Mouse (Mus musculus) left cerebral cortex, postnatal 4 days (tissue): ENCODE data around the gene Senp1. TPM values are rescaled to one million over a fixed set of nuclear protein-coding genes. Genes with fewer than 3 reads are reported as not detected.
A peak's percentile ranks its signal among the peaks of the same experiment; 100 is the strongest.

Experiments
- DNase-seq: peaks from one replicate; pipeline ENCODE4 v3.0.0-alpha.2; 2022
- intact Hi-C: fragments of 180-260 bp; cut with DNase I; formaldehyde crosslinking; loops from one replicate; pipeline ENCODE4 v1.15.1; 2025
- total RNA-seq, 2 experiments: library from RNA; stranded (reverse); gene quantifications; 2 replicates each; pipeline ENCODE4 v1.2.3; 2021

The Senp1 gene
- total RNA-seq = 10 to 100 TPM; 20.2 to 20.6 TPM

GRCm38 (mm10) chr15:98093121-98094011 is at the start of gene Senp1:
Senp1 (minus strand) TSS chr15:98093744.
- peak; percentile 92 for DNase-seq
- intact Hi-C loops = loop anchor here (2.0 kb wide), 1 partner anchor 59 kb away; no protein-coding TSS in a partner anchor

- no peak for DNase-seq
- intact Hi-C loops = no loop called here
Measured at GRCm38 (mm10) chr15:98142515-98142914, 49.0 kb upstream of the Senp1 start.

DNA sequence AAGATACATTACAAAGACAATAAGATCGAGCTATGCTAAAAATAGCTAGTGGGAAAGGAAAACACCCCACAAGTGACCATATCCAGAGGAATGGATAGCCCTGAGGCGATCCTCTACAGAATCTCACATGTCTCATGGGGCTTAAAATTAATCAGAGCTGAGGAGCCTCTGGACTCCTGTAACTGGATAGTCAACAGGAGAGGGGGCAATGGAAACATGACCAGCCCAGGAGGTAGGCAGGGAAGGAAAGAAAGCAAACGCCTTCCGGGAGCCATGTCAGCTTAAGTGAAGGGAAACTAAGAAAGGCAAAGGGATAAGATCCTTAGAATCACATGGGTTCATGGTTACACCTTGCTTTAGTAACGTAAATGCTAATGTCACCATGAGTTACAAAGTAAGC is 47.3 kb upstream of the Senp1 start:
- intact Hi-C loops = no loop called here
- no peak for DNase-seq

DNA sequence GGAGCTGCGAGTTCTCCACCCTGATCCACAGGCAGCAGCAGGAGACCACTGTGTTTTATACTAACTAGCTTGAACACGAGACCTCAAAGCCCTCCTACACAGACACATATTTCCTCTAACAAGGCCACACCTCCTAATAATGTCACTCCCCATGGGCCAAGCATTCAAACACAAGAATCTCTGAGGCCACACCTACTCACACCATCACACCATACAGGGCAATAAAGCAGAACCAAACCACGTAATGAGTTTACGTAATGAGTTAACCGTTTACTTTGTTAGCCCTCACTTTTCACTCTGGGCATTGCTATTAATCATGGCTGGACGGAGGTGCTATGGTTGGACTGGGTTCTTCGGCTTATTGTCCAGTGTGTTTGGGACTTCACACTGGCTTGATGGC is 46.2 kb upstream of the Senp1 start:
- no peak for DNase-seq
- intact Hi-C loops = no loop called here

GRCm38 (mm10) chr15:98136871-98137270 is 43.3 kb upstream of the Senp1 start:
- no peak for DNase-seq
- intact Hi-C loops = no loop called here

DNA sequence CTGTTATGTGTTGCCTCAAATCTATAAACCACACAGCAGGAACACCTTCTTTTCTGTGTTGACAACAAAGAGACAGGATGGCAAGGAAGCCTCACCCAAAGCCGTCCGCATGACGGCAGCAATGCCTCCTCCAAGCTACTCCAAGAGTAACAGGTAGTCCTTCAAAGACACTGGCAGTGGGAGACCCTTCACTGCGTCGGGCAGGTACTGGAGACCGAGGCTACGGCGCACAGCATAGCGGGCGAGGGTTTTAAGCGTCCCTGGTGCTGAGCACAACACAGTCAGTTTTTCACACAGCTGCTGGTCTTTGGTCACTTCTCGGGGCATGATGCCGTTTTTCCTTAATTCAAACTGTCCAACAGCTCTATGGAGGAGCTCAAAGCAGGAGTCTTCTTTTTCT is 42.1 kb upstream of the Senp1 start:
- intact Hi-C loops = no loop called here
- no peak for DNase-seq

GRCm38 (mm10) chr15:98134666-98135065 is 41.1 kb upstream of the Senp1 start:
- DNase-seq = no peak
- intact Hi-C loops = no loop called here

DNA sequence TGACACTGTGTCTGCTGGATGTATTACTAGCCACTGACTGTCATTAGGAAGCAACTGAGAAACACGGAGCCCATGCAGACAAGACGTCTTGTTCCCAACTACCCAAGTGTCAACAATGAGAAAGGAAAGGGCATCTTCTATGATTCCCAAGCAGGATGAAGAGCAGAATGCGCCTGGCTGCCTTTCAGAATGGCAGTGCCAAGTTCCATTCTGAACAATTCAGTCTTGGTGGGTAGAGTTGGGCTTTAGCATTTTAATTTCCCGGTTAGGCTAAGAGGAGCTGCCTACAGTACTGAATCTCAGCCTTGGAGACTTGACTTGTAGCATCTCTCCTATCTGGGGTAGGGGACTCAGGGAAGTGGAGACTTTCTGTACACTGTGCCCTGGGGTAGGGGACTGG is 40.5 kb upstream of the Senp1 start:
- DNase-seq = peak; percentile 21
- intact Hi-C loops = no loop called here

DNA sequence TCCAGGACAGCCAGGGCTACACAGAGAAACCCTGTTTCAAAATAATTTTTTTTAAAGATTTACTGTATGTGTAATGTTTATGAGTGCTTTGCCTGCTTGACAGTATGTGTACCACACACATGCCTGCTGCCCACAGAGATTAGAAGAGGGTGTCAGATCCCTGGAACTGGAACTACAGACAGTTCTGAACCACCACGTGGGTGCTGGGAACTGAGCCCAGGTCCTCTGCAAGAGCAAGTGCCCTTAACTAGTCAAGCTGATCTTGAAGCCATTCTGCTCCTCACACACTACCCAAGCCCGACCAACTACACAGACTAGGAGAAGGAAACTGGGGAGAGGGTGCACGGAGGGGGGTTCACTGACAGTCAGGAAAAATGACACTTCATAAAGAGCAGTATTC is 39.9 kb upstream of the Senp1 start:
- intact Hi-C loops = no loop called here
- no peak for DNase-seq

DNA sequence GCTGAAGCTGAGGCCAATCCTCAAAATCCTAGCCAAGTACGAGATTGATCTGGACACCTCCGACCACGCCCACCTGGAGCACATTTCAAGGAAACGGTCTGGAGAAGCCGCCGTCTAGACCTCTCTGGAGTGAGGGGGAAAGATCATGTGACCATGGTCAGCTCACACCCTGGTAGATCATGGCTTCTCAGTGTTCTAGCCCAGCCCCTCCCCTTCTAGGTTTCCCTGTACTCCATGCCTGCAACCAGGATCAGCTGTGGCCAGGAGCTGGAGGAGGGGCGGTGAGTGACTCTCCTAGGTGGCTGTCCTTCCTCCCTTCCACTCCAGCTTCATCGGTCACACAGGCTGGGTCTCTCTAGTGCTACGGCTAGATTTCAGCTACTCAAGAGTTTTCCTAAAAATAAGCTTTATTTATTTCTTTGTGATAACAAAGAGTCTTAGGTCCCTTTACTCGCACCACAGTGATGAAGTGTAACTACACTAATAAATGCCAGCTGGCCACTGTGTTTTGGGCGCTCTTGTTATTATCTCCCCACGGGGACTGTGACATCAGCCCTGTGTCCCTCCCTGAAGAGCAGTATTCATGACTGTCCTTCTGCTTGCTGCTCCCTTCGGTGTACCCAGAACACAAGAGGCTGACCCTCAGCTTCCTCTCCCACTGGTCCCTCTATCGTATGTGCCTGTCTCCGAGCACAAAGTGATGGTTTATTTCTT is 38.6 kb upstream of the Senp1 start:
- intact Hi-C loops = no loop called here
- no peak for DNase-seq

DNA sequence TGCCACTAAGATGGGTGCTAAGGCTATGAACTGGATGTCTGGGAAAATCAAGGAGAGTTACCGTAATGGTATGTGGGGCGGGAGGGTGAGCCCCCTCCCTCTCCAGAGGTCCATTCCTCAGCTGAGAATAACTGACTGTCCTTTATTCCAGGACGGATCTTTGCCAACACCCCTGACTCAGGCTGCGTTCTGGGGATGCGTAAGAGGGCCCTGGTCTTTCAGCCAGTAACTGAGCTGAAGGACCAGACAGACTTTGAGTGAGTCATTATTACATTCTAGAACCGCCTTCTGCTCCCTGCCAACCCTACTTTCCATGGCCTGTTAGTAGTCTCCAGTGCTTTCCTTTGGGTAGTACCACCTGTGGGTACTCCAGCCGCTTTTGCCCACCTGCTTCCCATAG is 37.9 kb upstream of the Senp1 start:
- intact Hi-C loops = no loop called here
- no peak for DNase-seq

DNA sequence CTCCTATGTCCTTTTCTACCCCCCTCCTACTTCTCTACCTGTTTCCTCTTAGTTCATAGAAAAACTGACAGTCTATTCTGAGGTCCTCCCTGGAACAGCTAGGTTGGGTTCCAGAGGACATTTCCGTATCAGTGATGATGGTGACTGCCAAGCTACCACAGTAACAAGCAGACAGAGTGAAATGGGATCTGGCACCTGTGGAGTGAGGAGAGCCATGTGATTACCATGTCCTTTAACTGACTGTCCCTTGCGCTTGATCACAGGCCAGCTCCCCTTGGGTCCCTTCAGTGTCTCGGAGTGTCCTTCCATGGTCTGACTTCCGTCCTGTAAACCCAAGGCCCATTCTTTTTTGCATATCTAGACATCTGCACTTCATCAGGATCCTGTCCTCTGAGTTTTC is 37.5 kb upstream of the Senp1 start:
- intact Hi-C loops = no loop called here
- DNase-seq = no peak

DNA sequence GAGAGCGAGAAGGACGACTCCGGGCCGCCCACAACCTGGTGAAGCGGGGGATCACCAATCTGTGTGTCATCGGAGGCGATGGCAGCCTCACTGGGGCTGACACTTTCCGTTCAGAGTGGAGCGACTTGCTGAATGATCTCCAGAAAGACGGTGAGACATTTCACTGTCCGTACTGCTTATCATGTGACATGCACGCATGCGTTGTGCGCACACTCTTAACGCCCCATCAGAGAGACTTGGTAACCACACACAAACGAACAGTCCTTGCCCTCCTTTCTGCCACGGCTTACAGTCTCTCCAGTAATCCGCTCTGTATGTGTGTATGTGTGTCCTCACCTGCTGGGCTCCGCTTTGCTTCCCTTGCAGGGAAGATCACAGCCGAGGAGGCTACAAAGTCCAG is 27.3 kb upstream of the Senp1 start:
- intact Hi-C loops = no loop called here
- no peak for DNase-seq

- intact Hi-C loops = no loop called here
- no peak for DNase-seq
Measured at GRCm38 (mm10) chr15:98119363-98119762, 25.8 kb upstream of the Senp1 start.

GRCm38 (mm10) chr15:98116287-98116686 is 22.7 kb upstream of the Senp1 start:
- no peak for DNase-seq
- intact Hi-C loops = no loop called here

DNA sequence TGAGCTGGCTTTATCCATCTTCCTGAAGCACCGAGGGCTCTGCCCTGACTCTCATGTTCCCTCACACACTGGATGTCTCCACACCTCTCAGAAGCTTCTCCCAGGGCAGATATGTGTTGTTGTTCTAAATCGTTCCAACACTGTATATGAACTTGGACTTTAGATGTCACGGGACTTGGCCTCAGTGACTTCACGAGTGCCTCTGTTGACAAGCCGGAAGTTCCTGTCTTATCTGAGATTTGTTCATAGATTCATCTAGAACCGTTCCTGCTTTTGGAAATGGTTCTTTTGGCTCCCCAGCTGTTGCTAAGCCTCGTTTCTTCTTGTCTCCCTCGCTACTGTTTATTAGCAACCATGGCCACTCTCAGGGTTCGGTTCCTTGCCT is 22.2 kb upstream of the Senp1 start:
- intact Hi-C loops = no loop called here
- DNase-seq = no peak

DNA sequence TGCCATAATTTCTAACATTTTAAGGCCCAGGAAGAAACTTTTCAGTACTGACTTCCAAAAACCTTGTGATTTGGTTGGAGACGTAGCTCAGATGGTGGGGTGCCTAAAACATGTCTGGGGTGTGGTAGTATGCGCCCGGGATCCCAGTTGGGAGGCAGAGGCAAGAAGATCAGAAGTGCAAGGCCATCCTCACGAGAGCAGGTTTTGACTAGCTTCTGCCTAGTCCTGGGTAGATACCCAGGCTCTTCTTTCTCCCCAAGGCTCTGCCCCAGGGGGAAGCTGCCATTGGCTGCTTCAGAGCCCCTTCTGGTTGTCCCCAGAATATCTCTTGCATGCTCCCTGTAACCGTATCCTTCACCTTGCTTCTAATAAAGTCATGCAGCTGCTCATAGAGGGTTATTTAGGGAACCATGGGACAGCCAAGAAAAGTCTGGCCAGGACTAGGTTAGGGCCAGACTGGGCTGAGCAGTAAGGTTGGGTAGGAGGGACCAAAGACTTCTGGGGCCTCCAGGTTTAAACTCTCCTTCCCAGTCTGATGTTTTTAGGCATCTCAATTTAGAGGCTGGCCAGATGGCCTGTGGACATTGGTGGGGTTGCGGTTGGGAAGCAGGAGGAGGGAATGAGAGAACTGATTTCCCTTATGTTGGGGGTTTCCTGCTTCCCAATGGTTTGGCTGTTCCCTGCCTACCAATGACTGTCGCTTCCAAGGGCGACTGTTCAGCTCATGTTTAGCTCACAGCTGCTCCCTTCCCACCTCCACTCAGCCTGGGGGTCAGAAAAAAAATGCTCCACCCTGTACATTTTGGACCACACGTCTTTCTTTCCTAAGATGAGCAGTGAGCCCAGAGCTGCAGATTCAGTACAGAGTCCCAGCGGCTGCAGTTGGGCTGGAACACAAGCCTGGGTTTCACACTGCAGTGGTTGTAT is 21.6 kb upstream of the Senp1 start:
- intact Hi-C loops = no loop called here
- no peak for DNase-seq

DNA sequence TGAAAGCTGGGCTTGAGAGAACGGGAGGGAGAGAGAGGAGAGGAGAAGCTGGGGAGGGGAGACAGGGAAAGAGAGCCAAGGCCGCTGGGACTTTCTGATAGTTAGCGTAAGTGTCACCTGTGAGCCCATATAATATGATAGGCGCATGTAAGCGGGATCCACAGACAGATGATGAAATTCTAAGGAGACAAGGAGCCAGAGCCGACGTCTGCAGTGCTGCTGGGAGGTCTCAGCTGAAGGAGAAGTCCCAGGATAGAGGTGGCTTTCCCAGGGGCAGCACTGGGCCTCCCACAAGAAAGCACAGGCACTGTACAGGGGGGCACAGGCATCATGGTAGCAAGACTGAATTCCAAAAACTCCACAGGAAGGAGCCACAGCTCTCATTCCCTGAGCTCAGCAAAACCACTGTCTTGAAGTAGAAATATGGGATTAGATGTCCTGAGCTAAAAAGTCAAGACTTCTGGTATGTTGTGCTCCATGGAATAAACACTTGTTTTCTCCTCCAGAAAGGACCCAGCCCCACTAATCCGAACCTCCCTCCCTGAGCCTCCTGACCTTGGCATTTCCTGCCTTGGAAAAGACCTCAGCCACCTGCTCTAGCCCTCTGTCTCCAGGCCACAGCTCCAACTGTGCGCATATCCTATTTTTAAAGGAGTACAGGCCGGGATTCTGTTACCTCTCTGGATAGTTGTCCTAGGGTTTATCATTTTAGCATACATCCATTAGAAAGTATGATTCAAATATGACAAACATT is 20.7 kb upstream of the Senp1 start:
- intact Hi-C loops = no loop called here
- DNase-seq = no peak

- no peak for DNase-seq
- intact Hi-C loops = no loop called here
Measured at GRCm38 (mm10) chr15:98111791-98112190, 18.2 kb upstream of the Senp1 start.
